Mouse (Mus musculus) olfactory bulb, adult 2 months (tissue): Measurements from ENCODE around the gene Zfp708.

Source experiments
- CTCF ChIP-seq: fragments of 200-500 bp; IDR thresholded peaks from 2 replicates; pipeline ENCODE4 v1.5.1; 2012; ENCODE audit warnings: low read depth, mild to moderate bottlenecking, low read length, moderate library complexity; ENCODE audit not compliant: insufficient read depth
- POLR2A ChIP-seq: fragments of 200-500 bp; IDR thresholded peaks from 2 replicates; pipeline ENCODE4 v1.6.1; 2012; ENCODE audit warnings: mild to moderate bottlenecking, low read depth, low read length, moderate library complexity; ENCODE audit not compliant: insufficient read depth

DNA sequence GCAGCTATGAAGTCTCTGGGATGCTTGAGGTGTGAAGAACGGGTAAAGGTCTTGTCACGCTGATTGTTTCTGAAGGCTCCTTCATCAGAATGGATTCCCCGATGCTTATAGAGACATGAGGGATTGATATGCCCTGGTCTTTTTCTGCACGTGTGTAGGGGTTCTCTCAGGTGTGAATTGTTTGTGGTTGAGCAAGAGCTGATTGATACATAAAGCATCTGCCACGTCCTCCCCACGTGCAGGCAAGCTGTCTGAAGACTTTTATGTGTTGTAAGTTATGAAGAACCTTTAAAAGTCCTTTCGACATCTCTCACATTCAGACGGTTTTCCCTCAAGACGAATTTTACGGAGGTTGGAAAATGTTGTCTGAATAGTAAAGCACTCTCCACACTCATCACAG is at the start of gene Zfp708:
- no peak for TF ChIP-seq POLR2A
- TF ChIP-seq CTCF, result no peak
